Mouse (Mus musculus): ENCODE data around the gene Tnrc6c. TPM values are rescaled to one million over a fixed set of nuclear protein-coding genes. Genes with fewer than 3 reads are reported as not detected.

The Tnrc6c gene
- polyA plus RNA-seq, 1 experiment from 2014 or later: 20.0 TPM

GRCm38 (mm10) chr11:117778031-117778430, 123.9 kb downstream of the Tnrc6c start:
- no peak overlapping the region for H3K4me2 ChIP-seq (ENCODE audit: low read length)
- peaks cover 36% of the 10 kb centered on the region for H3K27me3 ChIP-seq (replicated peaks; ENCODE audit: control insufficient read depth, insufficient read depth, low read length)
- H3K4me3 ChIP-seq (ENCODE audit: low read depth, low read length): no peak overlapping the region
- H3K36me3 ChIP-seq (ENCODE audit: control insufficient read depth, insufficient read depth, low read length): no peaks in the 10 kb centered on the region
- H3K4me1 ChIP-seq (ENCODE audit: control insufficient read depth, insufficient read depth, low read length): peaks cover 6% of the 10 kb centered on the region
- WGBS: 94% methylated on average over 11 of the region's 11 CpGs
- no peak overlapping the region for H3K27ac ChIP-seq (ENCODE audit: low read depth, low read length)
- no peaks in the 10 kb centered on the region for H3K9me3 ChIP-seq (replicated peaks; ENCODE audit: control insufficient read depth, low read length)
- ATAC-seq: no peak
- DNase-seq (ENCODE audit: low spot score): no peak
- H3K9ac ChIP-seq (ENCODE audit: low read length): no peak overlapping the region

GRCm38 (mm10) chr11:117778851-117779433, 124.9 kb downstream of the Tnrc6c start:
- 81% methylated on average over 12 of the region's 12 CpGs for WGBS
- Histone ChIP-seq H3K27me3 (replicated peaks; ENCODE audit: control insufficient read depth, insufficient read depth, low read length) (peaks cover 40% of the 10 kb centered on the region), H3K4me3 (ENCODE audit: low read depth, low read length) (no peak overlapping the region), H3K4me2 (ENCODE audit: low read length) (peak overlapping the region; percentile 48; the same call in 1 of the 2 replicates), H3K27ac (ENCODE audit: low read depth, low read length) (0 out of 2 replicates have a peak overlapping the region, but pooled peaks have one; percentile 6), H3K9ac (ENCODE audit: low read length) (peak overlapping the region; percentile 43; the same call in 1 of the 2 replicates), H3K9me3 (replicated peaks; ENCODE audit: control insufficient read depth, low read length) (no peaks in the 10 kb centered on the region), H3K4me1 (ENCODE audit: control insufficient read depth, insufficient read depth, low read length) (peaks cover 6% of the 10 kb centered on the region), H3K36me3 (ENCODE audit: control insufficient read depth, insufficient read depth, low read length) (no peaks in the 10 kb centered on the region)
- DNase-seq (ENCODE audit: low spot score): no peak
- ATAC-seq: no peak

GRCm38 (mm10) chr11:117779434-117780198, 125.5 kb downstream of the Tnrc6c start:
- ATAC-seq (peak; percentile 37; the same call in 1 of the 2 replicates), DNase-seq (ENCODE audit: low spot score) (peak; percentile 51)
- 0 out of 2 replicates have a peak overlapping the region, but pooled peaks have one; percentile 6 for H3K27ac ChIP-seq (ENCODE audit: low read depth, low read length)
- no peaks in the 10 kb centered on the region for H3K9me3 ChIP-seq (replicated peaks; ENCODE audit: control insufficient read depth, low read length)
- H3K4me1 ChIP-seq (ENCODE audit: control insufficient read depth, insufficient read depth, low read length): peaks cover 6% of the 10 kb centered on the region
- peak overlapping the region; percentile 22 for H3K4me3 ChIP-seq (ENCODE audit: low read depth, low read length)
- peak overlapping the region; percentile 43 for H3K9ac ChIP-seq (ENCODE audit: low read length)
- H3K4me2 ChIP-seq (ENCODE audit: low read length): peak overlapping the region; percentile 48
- 5% methylated on average over 34 of the region's 38 CpGs for WGBS
- H3K36me3 ChIP-seq (ENCODE audit: control insufficient read depth, insufficient read depth, low read length): no peaks in the 10 kb centered on the region
- peaks cover 44% of the 10 kb centered on the region for H3K27me3 ChIP-seq (replicated peaks; ENCODE audit: control insufficient read depth, insufficient read depth, low read length)

- H3K9ac ChIP-seq (ENCODE audit: low read length): peak overlapping the region; percentile 43; the same call in 1 of the 2 replicates
- WGBS: 3% methylated on average over 15 of the region's 17 CpGs
- H3K4me1 ChIP-seq (ENCODE audit: control insufficient read depth, insufficient read depth, low read length): peaks cover 6% of the 10 kb centered on the region
- no peaks in the 10 kb centered on the region for H3K36me3 ChIP-seq (ENCODE audit: control insufficient read depth, insufficient read depth, low read length)
- no peak for DNase-seq (ENCODE audit: low spot score)
- peak overlapping the region; percentile 22 for H3K4me3 ChIP-seq (ENCODE audit: low read depth, low read length)
- H3K9me3 ChIP-seq (replicated peaks; ENCODE audit: control insufficient read depth, low read length): no peaks in the 10 kb centered on the region
- peak overlapping the region; percentile 48 for H3K4me2 ChIP-seq (ENCODE audit: low read length)
- peaks cover 44% of the 10 kb centered on the region for H3K27me3 ChIP-seq (replicated peaks; ENCODE audit: control insufficient read depth, insufficient read depth, low read length)
- H3K27ac ChIP-seq (ENCODE audit: low read depth, low read length): 0 out of 2 replicates have a peak overlapping the region, but pooled peaks have one; percentile 6
- no peak for ATAC-seq
Observed at GRCm38 (mm10) chr11:117780199-117780515, 126.1 kb downstream of the Tnrc6c start.

- H3K27ac ChIP-seq (ENCODE audit: low read depth, low read length): no peak overlapping the region
- H3K9me3 ChIP-seq (replicated peaks; ENCODE audit: control insufficient read depth, low read length): no peaks in the 10 kb centered on the region
- peaks cover 44% of the 10 kb centered on the region for H3K27me3 ChIP-seq (replicated peaks; ENCODE audit: control insufficient read depth, insufficient read depth, low read length)
- peak; percentile 50 for DNase-seq (ENCODE audit: low spot score)
- H3K9ac ChIP-seq (ENCODE audit: low read length): no peak overlapping the region
- peak overlapping the region; percentile 48 for H3K4me2 ChIP-seq (ENCODE audit: low read length)
- H3K4me3 ChIP-seq (ENCODE audit: low read depth, low read length): peak overlapping the region; percentile 22; the same call in 1 of the 2 replicates
- WGBS: 3% methylated on average over 19 of the region's 19 CpGs
- no peaks in the 10 kb centered on the region for H3K36me3 ChIP-seq (ENCODE audit: control insufficient read depth, insufficient read depth, low read length)
- peaks cover 6% of the 10 kb centered on the region for H3K4me1 ChIP-seq (ENCODE audit: control insufficient read depth, insufficient read depth, low read length)
- peak; percentile 24; the same call in 1 of the 2 replicates for ATAC-seq
Observed at GRCm38 (mm10) chr11:117780582-117781111, 126.6 kb downstream of the Tnrc6c start.

- 0 out of 2 replicates have a peak overlapping the region, but pooled peaks have one; percentile 5 for H3K27ac ChIP-seq (ENCODE audit: low read depth, low read length)
- DNase-seq (ENCODE audit: low spot score): no peak
Observed at GRCm38 (mm10) chr11:117781199-117781821, 127.2 kb downstream of the Tnrc6c start.

GRCm38 (mm10) chr11:117781993-117782704, 128.1 kb downstream of the Tnrc6c start, which contains the start of the genes Tmc8 and Tmc6:
Gene Tmc8, plus strand, starts transcription at chr11:117782076.
Gene Tmc6, minus strand, starts transcription at chr11:117782198.
- DNase-seq (ENCODE audit: low spot score) (no peak), ATAC-seq (no peak)
- peak within 1 kb of the TSS; percentile 54 for H3K4me2 ChIP-seq (ENCODE audit: low read length)
- 0 out of 2 replicates have a peak within 1 kb of the TSS, but pooled peaks have one; percentile 5 for H3K27ac ChIP-seq (ENCODE audit: low read depth, low read length)
- WGBS: 50% methylated on average over 23 of the region's 24 CpGs
- H3K27me3 ChIP-seq (replicated peaks; ENCODE audit: control insufficient read depth, insufficient read depth, low read length): peaks cover 44% of the 10 kb centered on the region
- H3K9me3 ChIP-seq (replicated peaks; ENCODE audit: control insufficient read depth, low read length): no peaks in the 10 kb centered on the region
- H3K36me3 ChIP-seq (ENCODE audit: control insufficient read depth, insufficient read depth, low read length): no peaks in the 10 kb centered on the region
- H3K4me1 ChIP-seq (ENCODE audit: control insufficient read depth, insufficient read depth, low read length): peaks cover 6% of the 10 kb centered on the region
- H3K4me3 ChIP-seq (ENCODE audit: low read depth, low read length): peak within 1 kb of the TSS; percentile 19
- H3K9ac ChIP-seq (ENCODE audit: low read length): peak within 1 kb of the TSS; percentile 59

More at GRCm38 (mm10) chr11:117781199-117781821, 127.2 kb downstream of the Tnrc6c start:
- H3K9ac ChIP-seq (ENCODE audit: low read length): no peak overlapping the region
- H3K4me1 ChIP-seq (ENCODE audit: control insufficient read depth, insufficient read depth, low read length): peaks cover 6% of the 10 kb centered on the region
- 32% methylated on average over 18 of the region's 18 CpGs for WGBS
- no peak for ATAC-seq
- no peak overlapping the region for H3K4me3 ChIP-seq (ENCODE audit: low read depth, low read length)
- H3K9me3 ChIP-seq (replicated peaks; ENCODE audit: control insufficient read depth, low read length): no peaks in the 10 kb centered on the region
- H3K36me3 ChIP-seq (ENCODE audit: control insufficient read depth, insufficient read depth, low read length): no peaks in the 10 kb centered on the region
- peak overlapping the region; percentile 18; the same call in 1 of the 2 replicates for H3K4me2 ChIP-seq (ENCODE audit: low read length)
- peaks cover 44% of the 10 kb centered on the region for H3K27me3 ChIP-seq (replicated peaks; ENCODE audit: control insufficient read depth, insufficient read depth, low read length)

- Histone ChIP-seq H3K9me3 (replicated peaks; ENCODE audit: control insufficient read depth, low read length) (no peaks in the 10 kb centered on the region), H3K36me3 (ENCODE audit: control insufficient read depth, insufficient read depth, low read length) (no peaks in the 10 kb centered on the region), H3K4me2 (ENCODE audit: low read length) (peak overlapping the region; percentile 54), H3K4me1 (ENCODE audit: control insufficient read depth, insufficient read depth, low read length) (peaks cover 6% of the 10 kb centered on the region), H3K27ac (ENCODE audit: low read depth, low read length) (no peak overlapping the region), H3K9ac (ENCODE audit: low read length) (peak overlapping the region; percentile 59), H3K27me3 (replicated peaks; ENCODE audit: control insufficient read depth, insufficient read depth, low read length) (peaks cover 44% of the 10 kb centered on the region), H3K4me3 (ENCODE audit: low read depth, low read length) (peak overlapping the region; percentile 19)
- ATAC-seq (no peak), DNase-seq (ENCODE audit: low spot score) (no peak)
- WGBS: 52% methylated on average over 9 of the region's 9 CpGs
Observed at GRCm38 (mm10) chr11:117782705-117783034, 128.6 kb downstream of the Tnrc6c start.
